In the genomic region with DNA sequence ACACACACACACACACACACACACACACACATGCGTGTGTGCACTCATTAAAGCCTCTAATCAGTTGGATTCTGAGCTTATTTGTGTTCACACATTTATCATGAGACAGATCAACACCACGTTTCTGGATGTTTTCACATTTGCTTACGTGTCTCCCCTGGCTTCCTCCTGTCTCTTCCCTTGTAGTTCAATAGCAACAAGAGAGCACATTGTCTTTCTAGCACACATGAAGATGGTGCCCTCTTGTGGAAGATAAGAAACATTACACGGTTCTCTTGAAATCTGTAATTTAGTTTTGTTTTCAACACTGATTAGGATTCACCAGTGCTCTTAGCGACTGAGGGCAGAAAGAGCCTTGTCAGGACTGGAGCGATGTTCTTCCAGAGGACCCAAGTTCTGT, we compare ENCODE assay signal across 8 mouse cellular contexts. TPM values are rescaled to one million over a fixed set of nuclear protein-coding genes. Genes with fewer than 3 reads are reported as not detected.
DNase-seq lines count a peak whose midpoint lies in the region; ATAC-seq lines count a peak whose summit lies in the region.

No protein-coding gene starts in this region.

- no peaks in the 10 kb centered on the region for H3K9me3 ChIP-seq in heart, embryonic 12.5 days (replicated peaks)
- no peaks in the 10 kb centered on the region for H3K9me3 ChIP-seq in heart, embryonic 10.5 days

- 16% methylated on average over 6 of the region's 6 CpGs for WGBS in heart, embryonic 12.5 days
- WGBS in heart, embryonic 10.5 days: 25% methylated on average over 6 of the region's 6 CpGs

- ATAC-seq in heart, embryonic 12.5 days (ENCODE audit: insufficient number of reproducible peaks, low FRiP score): no peak

- no peak overlapping the region for H3K4me3 ChIP-seq in heart, embryonic 12.5 days
- no peak overlapping the region for H3K4me3 ChIP-seq in heart, embryonic 10.5 days

- 0 out of 2 replicates have a peak overlapping the region, but pooled peaks have one; percentile 14 for H3K4me2 ChIP-seq in heart, embryonic 12.5 days

- 0 out of 2 replicates have a peak, but pooled peaks cover 3% of the 10 kb centered on the region for H3K27me3 ChIP-seq in heart, embryonic 12.5 days (replicated peaks)
- no peaks in the 10 kb centered on the region for H3K27me3 ChIP-seq in heart, embryonic 10.5 days (ENCODE audit: insufficient read depth, poor library complexity, severe bottlenecking)

- H3K9ac ChIP-seq in heart, embryonic 12.5 days: no peak overlapping the region

- DNase-seq in heart, embryonic 10.5 days (ENCODE audit: low spot score): no peak
- DNase-seq in 416B (ENCODE audit: low read depth): peak; percentile 58
- peak; percentile 45 for DNase-seq in T-cell, adult 2 months (ENCODE audit: low spot score)
- DNase-seq in induced T-regulatory cell, adult 2 months (ENCODE audit: low read depth): peak; percentile 67
- peak; percentile 17 for DNase-seq in telencephalon, adult 2 months (ENCODE audit: low read depth, low spot score)
- DNase-seq in ovary, adult 18-20 months (ENCODE audit: low spot score): no peak
- DNase-seq in urinary bladder, adult 2 months (ENCODE audit: low spot score): no peak

- no peak overlapping the region for H3K27ac ChIP-seq in heart, embryonic 12.5 days (ENCODE audit: poor library complexity, severe bottlenecking)
- H3K27ac ChIP-seq in heart, embryonic 10.5 days: no peak overlapping the region

- H3K4me1 ChIP-seq in heart, embryonic 12.5 days (replicated peaks): no peaks in the 10 kb centered on the region
- no peaks in the 10 kb centered on the region for H3K4me1 ChIP-seq in heart, embryonic 10.5 days

- H3K36me3 ChIP-seq in heart, embryonic 12.5 days: no peaks in the 10 kb centered on the region
- no peaks in the 10 kb centered on the region for H3K36me3 ChIP-seq in heart, embryonic 10.5 days

RNA-seq across cellular contexts. Expression of gene Rgsl1, which starts 2.9 kb away (rescaled TPM):
- polyA plus RNA-seq in heart, embryonic 12.5 days (2016; fragmentation: Nextera tagmentation; extraction: Ambion mirVana): not detected in 2 replicates
- polyA plus RNA-seq in heart, embryonic 10.5 days (2016; fragmentation: Nextera tagmentation; extraction: Ambion mirVana): not detected in 2 replicates
- polyA plus RNA-seq in urinary bladder, adult 2 months (2012; rRNA removed): 0.72 and 0.80 TPM in 2 replicates

RNA-seq across cellular contexts. Expression of gene Teddm1b, which starts 27.3 kb away (rescaled TPM):
- 0.13 TPM in 1 of 2 replicates, not detected in the other for polyA plus RNA-seq in heart, embryonic 12.5 days (2016; fragmentation: Nextera tagmentation; extraction: Ambion mirVana)
- polyA plus RNA-seq in heart, embryonic 10.5 days (2016; fragmentation: Nextera tagmentation; extraction: Ambion mirVana): 0.10 and 0.41 TPM in 2 replicates
- polyA plus RNA-seq in urinary bladder, adult 2 months (2012; rRNA removed): 0.03 TPM in 1 of 2 replicates, not detected in the other

RNA-seq across cellular contexts. Expression of gene Teddm1a, which starts 44.7 kb away (rescaled TPM):
- not detected in 2 replicates for polyA plus RNA-seq in heart, embryonic 12.5 days (2016; fragmentation: Nextera tagmentation; extraction: Ambion mirVana)
- not detected in 2 replicates for polyA plus RNA-seq in heart, embryonic 10.5 days (2016; fragmentation: Nextera tagmentation; extraction: Ambion mirVana)
- polyA plus RNA-seq in urinary bladder, adult 2 months (2012; rRNA removed): not detected in 2 replicates

RNA-seq across cellular contexts. Expression of gene Glul, which starts 52.9 kb away (rescaled TPM):
- 55.2 and 58.4 TPM in 2 replicates for polyA plus RNA-seq in heart, embryonic 12.5 days (2016; fragmentation: Nextera tagmentation; extraction: Ambion mirVana)
- 65.4 and 96.6 TPM in 2 replicates for polyA plus RNA-seq in heart, embryonic 10.5 days (2016; fragmentation: Nextera tagmentation; extraction: Ambion mirVana)
- 244 and 313 TPM in 2 replicates for polyA plus RNA-seq in urinary bladder, adult 2 months (2012; rRNA removed)

RNA-seq across cellular contexts. Expression of gene Teddm2, which starts 53.2 kb away (rescaled TPM):
- polyA plus RNA-seq in heart, embryonic 12.5 days (2016; fragmentation: Nextera tagmentation; extraction: Ambion mirVana): 0.15 and 0.31 TPM in 2 replicates
- 0.18 and 0.34 TPM in 2 replicates for polyA plus RNA-seq in heart, embryonic 10.5 days (2016; fragmentation: Nextera tagmentation; extraction: Ambion mirVana)
- polyA plus RNA-seq in urinary bladder, adult 2 months (2012; rRNA removed): 0.77 and 1.1 TPM in 2 replicates

Comparison
In these comparisons a context has a peak if more than half of its experiments do, and no peak if none do; other contexts are left out.
1. DNase-seq: peak in 416B (single experiment), T-cell, adult 2 months (single experiment), induced T-regulatory cell, adult 2 months (single experiment) and telencephalon, adult 2 months (single experiment); none in heart, embryonic 10.5 days (single experiment), ovary, adult 18-20 months (single experiment) and urinary bladder, adult 2 months (single experiment).